Mouse (Mus musculus) kidney, adult 2 months (tissue): ENCODE results near the gene Hprt. TPM values are rescaled to one million over a fixed set of nuclear protein-coding genes. Genes with fewer than 3 reads are reported as not detected.

ENCODE experiments used
- DNase-seq: peaks from one replicate; pipeline ENCODE4 v3.0.0; 2021
- H3K27ac ChIP-seq: fragments of 200-500 bp; 2 replicates; pipeline ENCODE4 v1.5.1; 2012; ENCODE audit warnings: low read depth, low read length, control low read depth, inconsistent platforms; ENCODE audit not compliant: insufficient read depth
- H3K27me3 ChIP-seq: fragments of 200-500 bp; replicated peaks from 2 replicates; pipeline ENCODE4 v1.6.1; 2012; ENCODE audit warnings: mild to moderate bottlenecking, moderate library complexity, low read length, inconsistent platforms; ENCODE audit not compliant: control insufficient read depth, insufficient read depth
- H3K36me3 ChIP-seq: fragments of 200-500 bp; 2 replicates; pipeline ENCODE4 v1.6.1; 2012; ENCODE audit warnings: mild to moderate bottlenecking, moderate library complexity, low read length, inconsistent platforms; ENCODE audit not compliant: control insufficient read depth, insufficient read depth
- H3K4me1 ChIP-seq: fragments of 200-500 bp; 2 replicates; pipeline ENCODE4 v1.6.1; 2011; ENCODE audit warnings: low read length; ENCODE audit not compliant: control insufficient read depth, insufficient read depth
- H3K4me3 ChIP-seq: fragments of 200-500 bp; 2 replicates; pipeline ENCODE4 v1.5.1; 2011; ENCODE audit warnings: mild to moderate bottlenecking, low read depth, low read length, control low read depth; ENCODE audit not compliant: insufficient read depth
- CTCF ChIP-seq: fragments of 200-500 bp; conservative IDR thresholded peaks from 2 replicates; pipeline ENCODE4 v1.5.1; 2011; ENCODE audit warnings: low read depth, mild to moderate bottlenecking, control low read depth, low read length, moderate library complexity, mixed read lengths; ENCODE audit not compliant: insufficient read depth, insufficient read length
- POLR2A ChIP-seq: fragments of 200-500 bp; IDR thresholded peaks from one replicate; pipeline ENCODE4 v1.6.1; 2011; ENCODE audit warnings: low read depth, low read length, control low read depth
- WGBS: fragments of 180-500 bp; shearing (Covaris S2); methylation state at CpG from one replicate; pipeline ENCODE4 v1.1.7; 2018; 5-methylcytosine and 5-hydroxymethylcytosine counted together
- polyA plus RNA-seq: library from polyadenylated mRNA; depleted of rRNA; stranded (reverse); fragments of >200 nt; gene quantifications from 2 replicates; pipeline ENCODE4 v1.2.3, GENCODE M21; 2012; rRNA removed

Gene Hprt
- 15.9 and 28.9 TPM in 2 replicates for polyA plus RNA-seq

DNA sequence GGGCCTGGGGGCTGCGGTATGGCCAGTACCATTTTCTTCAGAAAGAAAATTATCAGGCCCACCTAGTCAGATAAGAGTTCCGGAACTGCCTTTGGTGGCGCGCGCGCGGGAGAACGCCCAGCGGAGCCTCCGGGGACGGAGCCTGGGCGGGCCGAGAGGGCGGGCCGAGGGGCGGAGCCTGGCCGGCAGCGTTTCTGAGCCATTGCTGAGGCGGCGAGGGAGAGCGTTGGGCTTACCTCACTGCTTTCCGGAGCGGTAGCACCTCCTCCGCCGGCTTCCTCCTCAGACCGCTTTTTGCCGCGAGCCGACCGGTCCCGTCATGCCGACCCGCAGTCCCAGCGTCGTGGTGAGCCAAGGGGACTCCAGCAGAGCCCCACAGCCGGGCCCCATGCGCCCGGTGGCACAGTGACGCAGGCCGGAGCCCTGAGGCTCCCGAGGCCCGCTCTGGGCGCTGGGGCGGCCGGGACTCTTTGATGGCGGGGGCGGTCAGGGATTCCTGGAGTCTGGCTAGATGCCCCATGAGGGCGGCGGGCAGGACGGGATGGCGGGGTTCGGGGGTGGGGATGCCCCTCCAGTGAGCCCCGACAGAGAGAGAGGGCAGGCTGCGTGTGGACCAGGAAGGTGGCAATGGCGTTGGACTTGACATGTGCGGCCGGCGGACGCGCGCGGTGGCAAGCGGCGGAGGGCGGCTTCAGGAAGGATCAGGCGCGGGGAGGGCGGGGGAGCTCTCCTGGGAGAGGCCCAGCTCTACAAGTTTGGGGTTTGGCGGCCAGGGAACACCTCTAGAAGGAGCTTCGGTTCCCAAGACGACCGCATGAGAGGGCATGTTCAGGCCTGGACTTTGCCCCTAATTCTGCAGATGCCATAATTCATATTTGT is at the start of gene Hprt:
Hprt (plus strand) TSS at position 233 of the 879 bp plus-strand sequence.
- peak; percentile 92 for DNase-seq
- peak; percentile 81 for TF ChIP-seq POLR2A
- TF ChIP-seq CTCF, result no peak

DNA sequence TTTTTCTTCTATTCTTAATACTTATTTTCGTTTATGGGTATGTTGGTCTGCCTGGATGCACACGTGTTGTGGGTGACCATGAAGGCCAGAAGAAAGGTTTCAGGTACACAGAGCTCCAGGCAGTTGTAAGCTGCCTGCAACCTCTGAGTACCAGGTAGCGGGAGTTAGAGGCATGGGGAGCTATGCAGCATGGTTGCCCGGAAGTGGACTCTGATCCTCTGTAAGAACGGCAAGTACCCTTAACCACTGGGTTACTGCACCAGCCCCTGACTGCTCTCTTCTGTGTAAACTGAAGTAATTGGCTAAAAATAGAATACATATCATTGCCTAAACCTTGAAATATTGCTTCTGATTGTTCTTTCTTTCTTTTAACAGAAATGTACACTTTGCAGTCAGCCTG is 42.4 kb upstream of the Hprt start:
- no peak for DNase-seq
- H3K4me3 ChIP-seq, result no peak overlapping the region
- no peaks in the 10 kb centered on the region for H3K36me3 ChIP-seq
- no peaks in the 10 kb centered on the region for H3K27me3 ChIP-seq
- WGBS, result 58% methylated on average over 5 of the region's 5 CpGs
- no peak for TF ChIP-seq CTCF
- TF ChIP-seq POLR2A, result no peak
- no peak overlapping the region for H3K27ac ChIP-seq
- H3K4me1 ChIP-seq, result peaks cover 3% of the 10 kb centered on the region; the same call in 1 of the 2 replicates

More for the DNA sequence above, at the start of gene Hprt:
- H3K4me3 ChIP-seq, result peak within 1 kb of the TSS; percentile 57
- WGBS, result under 1% methylated on average over 57 of the region's 72 CpGs
- peak within 1 kb of the TSS; percentile 83 for H3K27ac ChIP-seq
- no peaks in the 10 kb centered on the region for H3K36me3 ChIP-seq
- no peaks in the 10 kb centered on the region for H3K4me1 ChIP-seq
- H3K27me3 ChIP-seq, result no peaks in the 10 kb centered on the region

DNA sequence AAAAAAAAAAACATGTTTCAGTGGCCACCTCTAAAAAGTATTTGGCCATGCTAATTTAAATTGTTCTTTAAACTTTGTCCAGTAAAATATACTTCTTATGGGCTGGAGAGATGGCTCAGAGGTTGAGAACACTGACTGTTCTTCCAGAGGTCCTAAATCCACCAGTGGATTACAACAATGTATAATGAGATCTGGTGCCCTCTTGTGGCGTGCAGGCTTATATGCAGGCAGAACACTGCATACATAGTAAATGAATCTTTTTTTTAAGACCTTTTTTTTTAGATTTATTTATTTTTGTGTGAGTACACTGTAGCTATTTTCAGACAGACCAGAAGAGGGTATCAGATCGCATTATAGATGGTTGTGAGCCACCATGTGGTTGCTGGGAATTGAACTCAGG is 38.2 kb upstream of the Hprt start:
- Histone ChIP-seq H3K4me3 (no peak overlapping the region), H3K36me3 (no peaks in the 10 kb centered on the region), H3K27me3 (no peaks in the 10 kb centered on the region), H3K4me1 (peaks cover 3% of the 10 kb centered on the region; the same call in 1 of the 2 replicates), H3K27ac (no peak overlapping the region)
- TF ChIP-seq CTCF (0 out of 2 replicates have a peak, but pooled peaks have one; percentile 14), POLR2A (no peak)
- WGBS, result 73% methylated on average over 2 of the region's 2 CpGs
- DNase-seq, result peak; percentile 30

DNA sequence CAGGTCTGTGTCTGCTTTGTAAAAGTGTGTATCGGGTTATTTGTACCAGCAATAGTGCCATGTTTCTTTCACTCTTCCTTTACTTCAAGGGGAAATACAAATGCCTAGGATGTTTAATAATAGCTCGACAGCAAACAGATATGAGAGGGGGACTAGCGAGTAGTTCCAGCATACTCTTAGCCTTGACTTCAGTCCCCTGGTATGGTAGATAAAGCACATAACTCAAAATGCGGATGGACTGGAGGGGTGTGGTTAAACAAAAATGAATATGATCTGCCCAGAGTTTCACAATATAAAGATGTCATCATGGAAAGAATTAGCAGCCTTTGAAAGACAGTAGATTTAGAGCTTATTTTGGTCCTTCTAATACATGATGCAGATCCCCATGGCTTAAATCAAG is 31.0 kb upstream of the Hprt start:
- Histone ChIP-seq H3K36me3 (no peaks in the 10 kb centered on the region), H3K4me3 (no peak overlapping the region), H3K4me1 (no peaks in the 10 kb centered on the region), H3K27ac (no peak overlapping the region), H3K27me3 (no peaks in the 10 kb centered on the region)
- WGBS, result 93% methylated on average over 4 of the region's 4 CpGs
- DNase-seq, result no peak
- no peak for TF ChIP-seq CTCF
- no peak for TF ChIP-seq POLR2A

DNA sequence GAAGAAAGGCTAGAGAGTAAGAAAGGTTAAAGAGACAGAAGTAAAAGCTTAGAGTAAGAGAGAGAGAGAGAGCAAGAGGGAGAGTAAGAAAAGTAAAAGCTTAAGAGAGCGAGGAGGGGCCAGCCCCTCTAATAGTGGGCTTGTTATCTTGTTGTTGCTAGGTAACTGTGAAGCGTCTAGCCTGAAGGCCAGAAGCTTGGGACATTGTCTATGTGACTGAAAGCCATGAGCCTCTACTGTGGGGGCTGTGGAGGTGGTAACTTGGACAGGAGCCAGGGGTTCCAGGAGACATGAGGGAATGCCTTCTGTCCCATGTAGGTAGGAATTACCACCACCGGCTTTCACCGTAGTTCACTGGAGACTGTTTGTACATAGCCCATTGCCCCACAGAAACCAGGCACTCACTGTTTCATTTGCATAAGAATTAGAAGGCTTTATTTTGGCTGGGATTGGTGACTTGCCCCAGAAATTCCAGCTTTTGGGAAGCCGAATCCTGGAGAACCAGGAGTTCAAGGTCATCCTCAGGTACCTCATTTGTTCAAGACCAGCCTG is 26.3 kb upstream of the Hprt start:
- no peak overlapping the region for H3K4me3 ChIP-seq
- H3K27me3 ChIP-seq, result no peaks in the 10 kb centered on the region
- no peaks in the 10 kb centered on the region for H3K36me3 ChIP-seq
- no peak overlapping the region for H3K27ac ChIP-seq
- no peak for DNase-seq
- TF ChIP-seq POLR2A (no peak), CTCF (no peak)
- H3K4me1 ChIP-seq, result 0 out of 2 replicates have a peak, but pooled peaks cover 2% of the 10 kb centered on the region
- 78% methylated on average over 5 of the region's 5 CpGs for WGBS

DNA sequence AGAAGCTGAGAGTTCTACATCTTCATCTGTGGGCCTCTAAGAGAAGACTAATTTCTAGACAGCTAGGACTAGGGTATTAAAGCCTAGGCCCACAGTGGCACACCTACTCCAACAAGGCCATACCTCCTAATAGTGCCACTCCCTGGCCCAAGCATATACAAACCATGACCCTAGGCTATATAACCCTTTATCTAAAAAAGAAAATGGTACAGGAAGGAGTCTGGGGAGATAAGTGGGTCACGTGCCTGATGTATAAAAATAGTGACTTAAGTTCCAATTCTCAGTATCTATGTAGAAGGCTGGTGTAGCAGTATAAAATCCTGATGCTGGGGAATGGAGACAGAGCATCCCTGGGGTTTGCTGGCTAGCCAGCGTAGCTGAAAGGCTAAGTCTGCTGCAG is 22.8 kb upstream of the Hprt start:
- Histone ChIP-seq H3K4me3 (no peak overlapping the region), H3K27me3 (no peaks in the 10 kb centered on the region), H3K27ac (no peak overlapping the region), H3K36me3 (no peaks in the 10 kb centered on the region), H3K4me1 (0 out of 2 replicates have a peak, but pooled peaks cover 2% of the 10 kb centered on the region)
- DNase-seq, result no peak
- TF ChIP-seq POLR2A (no peak), CTCF (no peak)
- WGBS, result 98% methylated on average over 2 of the region's 2 CpGs
